Mouse (Mus musculus) intestine, embryonic 15.5 days (tissue): ENCODE results near the gene Lrsam1. TPM values are rescaled to one million over a fixed set of nuclear protein-coding genes. Genes with fewer than 3 reads are reported as not detected.
A peak's percentile ranks its signal among the peaks of the same experiment; 100 is the strongest.

Source experiments
- ATAC-seq: fragments of 200-750 bp; cut with Nextera tagmentation; 2 replicates; pipeline ENCODE4 v1.8.0; 2017; ENCODE audit warnings: moderate TSS enrichment, moderate library complexity
- H3K27ac ChIP-seq: fragments of 300-500 bp; sonication (generic); 2 replicates; pipeline ENCODE4 v1.5.1; 2015; ENCODE audit warnings: mild to moderate bottlenecking, inconsistent platforms
- H3K27me3 ChIP-seq: fragments of 300-500 bp; sonication (generic); replicated peaks from 2 replicates; pipeline ENCODE4 v1.6.1; 2015; ENCODE audit warnings: inconsistent platforms
- H3K36me3 ChIP-seq: fragments of 300-500 bp; sonication (generic); 2 replicates; pipeline ENCODE4 v1.6.1; 2015; ENCODE audit warnings: inconsistent platforms
- H3K4me1 ChIP-seq: fragments of 300-500 bp; sonication (generic); replicated peaks from 2 replicates; pipeline ENCODE4 v1.6.1; 2015; ENCODE audit warnings: inconsistent platforms
- H3K4me2 ChIP-seq: fragments of 300-500 bp; sonication (generic); replicated peaks from 2 replicates; pipeline ENCODE4 v1.6.1; 2015; ENCODE audit warnings: mild to moderate bottlenecking, inconsistent platforms
- H3K4me3 ChIP-seq: fragments of 300-500 bp; sonication (generic); replicated peaks from 2 replicates; pipeline ENCODE4 v1.5.1; 2015; ENCODE audit warnings: inconsistent platforms
- H3K9ac ChIP-seq: fragments of 300-500 bp; sonication (generic); 2 replicates; pipeline ENCODE4 v1.6.1; 2015; ENCODE audit warnings: inconsistent platforms
- H3K9me3 ChIP-seq: fragments of 300-500 bp; sonication (generic); 2 replicates; pipeline ENCODE4 v1.6.1; 2016; ENCODE audit warnings: inconsistent platforms
- WGBS: fragments of 180-500 bp; shearing (Covaris S2); methylation state at CpG from one replicate; pipeline ENCODE4 v1.1.7; 2015; 5-methylcytosine and 5-hydroxymethylcytosine counted together
- polyA plus RNA-seq: library from polyadenylated mRNA; unstranded; fragments of >200 nt; fragmentation: Nextera tagmentation; extraction: Ambion mirVana; gene quantifications from 2 replicates; pipeline ENCODE4 v1.2.1, GENCODE M21; 2015

Gene Lrsam1
- polyA plus RNA-seq, 1 experiment from 2014 or later = 7.2 TPM

DNA sequence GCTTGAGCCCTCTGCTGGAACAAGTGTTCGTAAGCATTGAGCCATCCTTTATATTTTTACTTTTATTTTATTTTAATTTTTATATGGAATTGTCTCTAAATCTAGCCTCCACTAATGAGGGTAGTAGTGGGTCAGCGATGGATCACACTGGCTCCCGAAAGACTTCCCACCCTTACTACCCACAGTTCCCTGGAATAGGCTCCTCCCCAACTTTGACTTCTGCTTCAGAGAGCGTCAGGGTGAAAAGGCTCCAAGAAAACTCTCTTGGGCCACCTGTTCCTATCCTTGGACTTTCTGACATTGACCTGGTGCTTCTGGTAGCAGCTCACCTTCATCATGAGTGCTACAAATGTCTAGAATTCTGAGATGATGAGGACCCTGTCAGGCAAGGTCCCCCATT, 21.3 kb upstream of the Lrsam1 start:
- H3K4me3 ChIP-seq = peak overlapping the region; percentile 81
- no peak for ATAC-seq
- no peaks in the 10 kb centered on the region for H3K36me3 ChIP-seq
- no peak overlapping the region for H3K9ac ChIP-seq
- H3K9me3 ChIP-seq = no peaks in the 10 kb centered on the region
- peak overlapping the region; percentile 19; the same call in 1 of the 2 replicates for H3K27ac ChIP-seq
- peaks cover 8% of the 10 kb centered on the region for H3K4me1 ChIP-seq
- peak overlapping the region; percentile 98 for H3K4me2 ChIP-seq
- 3% methylated on average over 4 of the region's 4 CpGs for WGBS
- H3K27me3 ChIP-seq = no peaks in the 10 kb centered on the region

DNA sequence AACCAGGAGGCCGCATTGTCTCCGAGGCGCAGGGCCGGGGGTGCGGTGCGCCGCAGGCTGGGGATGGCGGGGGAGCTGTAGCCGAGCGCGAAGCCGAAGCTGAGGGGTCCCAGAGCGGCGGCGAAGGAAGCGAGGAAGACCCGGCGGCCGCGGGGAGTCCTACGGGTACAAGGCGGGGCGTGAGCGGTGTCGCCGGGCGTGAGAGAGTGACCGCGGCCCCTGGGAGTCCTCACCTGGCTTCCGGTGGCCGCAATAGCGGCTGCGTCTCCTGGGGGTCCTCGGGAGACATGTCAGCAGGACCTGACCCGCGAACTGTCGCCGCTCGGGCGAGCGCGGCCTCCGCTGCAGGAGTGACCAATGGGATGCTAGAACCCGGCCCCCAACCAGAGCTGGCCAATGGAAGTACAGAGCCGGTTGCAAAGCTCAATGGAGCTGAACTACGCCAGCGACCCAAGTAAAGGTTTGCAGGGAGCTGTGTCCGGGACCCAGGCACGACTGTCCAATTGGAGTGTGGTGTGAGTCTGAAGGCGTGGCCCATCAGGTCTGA, 20.4 kb upstream of the Lrsam1 start, which contains the start of gene Slc2a8:
Gene Slc2a8, minus strand, starts transcription at position 359 of the 547 bp plus-strand sequence.
- peak; percentile 98 for ATAC-seq

DNA sequence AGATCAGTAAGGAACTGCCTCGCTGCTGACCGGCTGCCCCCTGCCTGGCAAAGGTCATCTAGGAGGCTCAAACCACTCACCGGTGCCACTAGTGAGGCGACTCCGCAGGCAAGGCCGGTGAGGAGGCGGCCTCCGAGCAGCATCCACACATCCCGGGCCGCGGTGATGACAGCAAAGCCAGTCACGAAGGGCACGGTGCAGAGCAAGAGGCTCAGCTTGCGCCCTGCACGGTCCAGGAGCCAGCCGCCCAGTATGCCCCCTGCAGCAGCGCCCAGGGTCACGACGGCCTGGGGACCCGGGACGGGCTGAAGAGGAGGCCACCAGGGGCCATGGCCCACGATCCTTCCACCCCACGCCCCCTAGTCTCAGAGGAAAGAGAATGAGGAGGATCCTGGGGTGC, 19.9 kb upstream of the Lrsam1 start:
- Histone ChIP-seq H3K9me3 (no peaks in the 10 kb centered on the region), H3K4me2 (peak overlapping the region; percentile 98), H3K27ac (0 out of 2 replicates have a peak overlapping the region, but pooled peaks have one; percentile 72), H3K9ac (peak overlapping the region; percentile 81), H3K36me3 (no peaks in the 10 kb centered on the region), H3K4me3 (peak overlapping the region; percentile 81), H3K4me1 (peaks cover 8% of the 10 kb centered on the region), H3K27me3 (no peaks in the 10 kb centered on the region)
- peak; percentile 47 for ATAC-seq
- WGBS = 1% methylated on average over 23 of the region's 23 CpGs

More for the DNA sequence above, 20.4 kb upstream of the Lrsam1 start, which contains the start of gene Slc2a8:
- Histone ChIP-seq H3K27me3 (no peaks in the 10 kb centered on the region), H3K4me3 (peak within 1 kb of the TSS; percentile 81), H3K9ac (peak within 1 kb of the TSS; percentile 81), H3K4me1 (peaks cover 8% of the 10 kb centered on the region), H3K36me3 (no peaks in the 10 kb centered on the region), H3K4me2 (peak within 1 kb of the TSS; percentile 98), H3K27ac (peak within 1 kb of the TSS; percentile 72), H3K9me3 (no peaks in the 10 kb centered on the region)
- WGBS = under 1% methylated on average over 43 of the region's 50 CpGs

DNA sequence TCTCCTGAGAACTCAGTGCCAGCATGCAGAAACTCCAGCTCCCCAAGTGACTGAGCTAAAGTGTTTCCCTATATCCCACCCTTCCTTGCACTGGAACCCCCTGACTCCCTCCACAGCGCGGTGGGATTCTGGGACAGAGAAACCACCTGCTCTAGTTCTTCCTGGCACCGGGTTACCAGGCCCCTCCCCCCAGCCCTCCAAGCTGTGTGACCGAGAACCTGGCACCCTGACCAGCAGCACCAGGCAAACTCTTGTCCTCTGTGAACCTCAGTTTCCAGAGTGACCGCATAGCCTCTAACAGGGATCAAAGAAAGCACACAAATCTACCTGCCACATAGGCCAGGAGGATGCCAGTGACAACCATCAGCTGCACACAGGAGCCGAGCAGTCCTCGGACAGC, 18.3 kb upstream of the Lrsam1 start:
- no peak for ATAC-seq
- H3K27ac ChIP-seq = no peak overlapping the region
- no peak overlapping the region for H3K4me3 ChIP-seq
- H3K27me3 ChIP-seq = no peaks in the 10 kb centered on the region
- H3K9ac ChIP-seq = no peak overlapping the region
- WGBS = 86% methylated on average over 7 of the region's 7 CpGs
- no peaks in the 10 kb centered on the region for H3K9me3 ChIP-seq
- H3K36me3 ChIP-seq = no peaks in the 10 kb centered on the region
- peaks cover 10% of the 10 kb centered on the region for H3K4me1 ChIP-seq
- H3K4me2 ChIP-seq = no peak overlapping the region

GRCm38 (mm10) chr2:32978675-32979074, 17.3 kb upstream of the Lrsam1 start:
- Histone ChIP-seq H3K27ac (no peak overlapping the region), H3K4me3 (no peak overlapping the region), H3K36me3 (no peaks in the 10 kb centered on the region), H3K27me3 (no peaks in the 10 kb centered on the region), H3K4me2 (no peak overlapping the region), H3K4me1 (peaks cover 10% of the 10 kb centered on the region), H3K9me3 (no peaks in the 10 kb centered on the region), H3K9ac (no peak overlapping the region)
- ATAC-seq = no peak
- WGBS = 69% methylated on average over 3 of the region's 3 CpGs

GRCm38 (mm10) chr2:32977114-32977513, 15.7 kb upstream of the Lrsam1 start:
- ATAC-seq = no peak
- WGBS = 72% methylated on average over 5 of the region's 5 CpGs
- Histone ChIP-seq H3K27me3 (no peaks in the 10 kb centered on the region), H3K9me3 (no peaks in the 10 kb centered on the region), H3K4me2 (no peak overlapping the region), H3K4me1 (peaks cover 10% of the 10 kb centered on the region), H3K9ac (no peak overlapping the region), H3K27ac (no peak overlapping the region), H3K36me3 (no peaks in the 10 kb centered on the region), H3K4me3 (no peak overlapping the region)

GRCm38 (mm10) chr2:32974216-32974615, 12.8 kb upstream of the Lrsam1 start:
- Histone ChIP-seq H3K4me2 (no peak overlapping the region), H3K27ac (no peak overlapping the region), H3K27me3 (no peaks in the 10 kb centered on the region), H3K9ac (no peak overlapping the region), H3K36me3 (no peaks in the 10 kb centered on the region), H3K9me3 (no peaks in the 10 kb centered on the region), H3K4me3 (no peak overlapping the region), H3K4me1 (0 out of 2 replicates have a peak, but pooled peaks cover 2% of the 10 kb centered on the region)
- 92% methylated on average over 8 of the region's 8 CpGs for WGBS
- no peak for ATAC-seq

- Histone ChIP-seq H3K9me3 (no peaks in the 10 kb centered on the region), H3K4me2 (no peak overlapping the region), H3K27ac (no peak overlapping the region), H3K9ac (no peak overlapping the region), H3K4me3 (no peak overlapping the region), H3K36me3 (no peaks in the 10 kb centered on the region), H3K27me3 (no peaks in the 10 kb centered on the region), H3K4me1 (peaks cover 7% of the 10 kb centered on the region)
- ATAC-seq = no peak
- 59% methylated on average over 9 of the region's 9 CpGs for WGBS
These were observed 9.8 kb upstream of the Lrsam1 start for GRCm38 (mm10) chr2:32971235-32971634.

DNA sequence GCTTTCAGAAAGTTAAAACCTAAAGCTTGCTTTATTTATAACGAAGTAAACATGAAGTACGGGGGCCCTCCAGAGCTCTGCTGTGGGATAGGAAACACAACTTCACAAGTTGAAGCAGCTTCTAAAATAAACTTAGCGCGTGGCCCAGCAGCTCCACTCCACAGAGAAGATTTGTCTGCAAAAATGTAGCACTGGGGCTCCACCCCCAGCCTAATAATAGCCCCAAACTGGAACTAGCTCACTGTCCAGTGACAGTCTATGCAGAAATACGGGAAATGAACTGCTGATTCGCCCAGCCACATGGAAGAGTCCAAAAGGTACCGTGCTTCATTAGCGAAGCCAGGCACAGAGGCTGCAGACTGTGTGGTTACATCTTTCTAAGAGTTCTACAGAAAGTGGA, 7.9 kb upstream of the Lrsam1 start:
- no peaks in the 10 kb centered on the region for H3K9me3 ChIP-seq
- no peak overlapping the region for H3K4me2 ChIP-seq
- H3K36me3 ChIP-seq = peaks cover 5% of the 10 kb centered on the region
- no peak for ATAC-seq
- H3K4me3 ChIP-seq = no peak overlapping the region
- peaks cover 12% of the 10 kb centered on the region for H3K4me1 ChIP-seq
- no peak overlapping the region for H3K27ac ChIP-seq
- no peak overlapping the region for H3K9ac ChIP-seq
- 76% methylated on average over 8 of the region's 8 CpGs for WGBS
- no peaks in the 10 kb centered on the region for H3K27me3 ChIP-seq

DNA sequence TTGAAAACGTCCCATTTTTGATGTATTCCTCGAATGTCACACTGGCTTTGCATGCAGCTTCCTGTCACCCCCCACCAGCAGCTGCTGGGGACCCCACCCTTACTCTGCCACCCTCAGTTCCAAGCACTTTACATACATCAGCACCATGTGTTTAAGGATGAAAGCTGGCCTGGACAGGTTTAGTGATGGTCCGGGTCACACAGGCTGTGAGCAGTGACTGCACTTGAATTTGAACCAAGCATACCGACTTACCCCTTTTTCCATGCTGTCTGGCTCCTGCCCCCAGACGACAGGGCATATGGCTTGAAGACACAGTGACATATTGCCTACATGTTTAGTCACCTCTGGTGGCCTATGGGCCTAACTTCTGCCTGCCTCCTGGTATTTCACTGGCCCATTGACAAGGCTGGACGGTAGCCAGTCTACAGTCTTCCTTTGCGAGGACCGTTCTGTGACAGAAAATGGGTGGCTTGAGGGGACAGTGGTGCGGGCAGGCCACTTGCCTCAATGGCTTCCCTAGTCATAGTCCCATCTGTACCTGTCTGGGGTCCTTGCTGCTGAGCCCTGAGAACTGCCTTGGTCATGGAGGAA, 6.7 kb upstream of the Lrsam1 start:
- Histone ChIP-seq H3K36me3 (peaks cover 17% of the 10 kb centered on the region), H3K27me3 (no peaks in the 10 kb centered on the region), H3K4me3 (no peak overlapping the region), H3K4me1 (peaks cover 22% of the 10 kb centered on the region), H3K27ac (no peak overlapping the region), H3K9ac (no peak overlapping the region), H3K9me3 (no peaks in the 10 kb centered on the region), H3K4me2 (no peak overlapping the region)
- ATAC-seq = no peak
- WGBS = 85% methylated on average over 9 of the region's 9 CpGs

GRCm38 (mm10) chr2:32966689-32967631, 5.5 kb upstream of the Lrsam1 start:
- Histone ChIP-seq H3K9ac (peak overlapping the region; percentile 67), H3K4me3 (peak overlapping the region; percentile 59), H3K4me1 (peaks cover 25% of the 10 kb centered on the region), H3K9me3 (no peaks in the 10 kb centered on the region), H3K4me2 (peak overlapping the region; percentile 86), H3K27me3 (no peaks in the 10 kb centered on the region), H3K36me3 (peaks cover 19% of the 10 kb centered on the region), H3K27ac (peak overlapping the region; percentile 97)
- under 1% methylated on average over 55 of the region's 55 CpGs for WGBS
- peak; percentile 86 for ATAC-seq

GRCm38 (mm10) chr2:32966184-32966688, 4.8 kb upstream of the Lrsam1 start:
- Histone ChIP-seq H3K27ac (peak overlapping the region; percentile 97), H3K36me3 (peaks cover 19% of the 10 kb centered on the region), H3K4me2 (peak overlapping the region; percentile 86), H3K4me1 (peaks cover 25% of the 10 kb centered on the region), H3K4me3 (peak overlapping the region; percentile 59), H3K9ac (peak overlapping the region; percentile 67), H3K9me3 (no peaks in the 10 kb centered on the region), H3K27me3 (no peaks in the 10 kb centered on the region)
- no peak for ATAC-seq
- 12% methylated on average over 13 of the region's 13 CpGs for WGBS
